In genomic region chr11:95397843-95398835, GRCm38 (mm10) we compare ENCODE assay signal across 8 mouse cellular contexts. TPM values are rescaled to one million over a fixed set of nuclear protein-coding genes. Genes with fewer than 3 reads are reported as not detected.
DNase-seq lines count a peak whose midpoint lies in the region; ATAC-seq and TF ChIP-seq lines count a peak whose summit lies in the region.

No protein-coding gene starts in this region.

- H3K36me3 ChIP-seq in G1E (replicated peaks), result peaks cover 4% of the 10 kb centered on the region
- H3K36me3 ChIP-seq in intestine, postnatal 0 days (ENCODE audit: control insufficient read depth, insufficient read depth), result no peaks in the 10 kb centered on the region

- H3K27me3 ChIP-seq in G1E (ENCODE audit: insufficient read depth, low read length), result peaks cover 48% of the 10 kb centered on the region
- no peaks in the 10 kb centered on the region for H3K27me3 ChIP-seq in intestine, postnatal 0 days (replicated peaks; ENCODE audit: control insufficient read depth, insufficient read depth, low read length)

- no peak overlapping the region for H3K9ac ChIP-seq in intestine, postnatal 0 days (ENCODE audit: low read depth, low read length)

- H3K9me3 ChIP-seq in G1E (replicated peaks), result no peaks in the 10 kb centered on the region
- H3K9me3 ChIP-seq in intestine, postnatal 0 days (ENCODE audit: control insufficient read depth), result no peaks in the 10 kb centered on the region

- peak; percentile 96 for TF ChIP-seq CTCF in G1E (IDR thresholded peaks at IDR 0.05; ENCODE audit: low read depth, low read length)
- peak; percentile 91 for TF ChIP-seq CTCF in intestine, postnatal 0 days (IDR thresholded peaks at IDR 0.05; ENCODE audit: low read depth)

- no peak overlapping the region for H3K4me3 ChIP-seq in G1E (ENCODE audit: low read depth, low read length)
- no peak overlapping the region for H3K4me3 ChIP-seq in intestine, postnatal 0 days (ENCODE audit: low read depth, low read length)

- no peak overlapping the region for H3K27ac ChIP-seq in intestine, postnatal 0 days (ENCODE audit: low read depth, low read length)

- H3K4me1 ChIP-seq in G1E (ENCODE audit: insufficient read depth, low read depth, low read length), result no peaks in the 10 kb centered on the region
- H3K4me1 ChIP-seq in intestine, postnatal 0 days (replicated peaks; ENCODE audit: control insufficient read depth, insufficient read depth, low read length), result no peaks in the 10 kb centered on the region

- DNase-seq in A20 (ENCODE audit: low read depth, low spot score) (peak; percentile 66), G1E (ENCODE audit: low spot score) (peak; percentile 20)
- DNase-seq in cerebellum, adult 9-11 months, result peak; percentile 83
- peak; percentile 55 to 74 for DNase-seq in frontal cortex, postnatal 10 days (ENCODE audit: low spot score in 2 of 2)
- peak; percentile 60 to 68 for DNase-seq in lung, adult 18-20 months
- DNase-seq in right cerebral cortex, adult 2 months (ENCODE audit: low spot score in 2 of 2), result peak; percentile 83 to 89
- DNase-seq in yolk sac, embryonic 10.5 days (ENCODE audit: low spot score), result no peak

- no peak for ATAC-seq in G1E (ENCODE audit: extremely low read depth, insufficient number of reproducible peaks, low FRiP score, poor library complexity, severe bottlenecking)
- ATAC-seq in intestine, postnatal 0 days, result no peak

- H3K4me2 ChIP-seq in intestine, postnatal 0 days (replicated peaks; ENCODE audit: low read depth), result no peak overlapping the region

- WGBS in intestine, postnatal 0 days, result 52% methylated on average over 14 of the region's 14 CpGs

RNA-seq across cellular contexts. Expression of gene Slc35b1, which starts 13.6 kb away (rescaled TPM):
- total RNA-seq in G1E (2014; fragmentation: Nextera tagmentation) (37.5 and 37.8 TPM in 2 replicates), G1E (2017) (50.6 and 53.1 TPM in 2 replicates)
- polyA plus RNA-seq in G1E (2012), result 4.1 and 4.5 TPM in 2 replicates
- polyA plus RNA-seq in intestine, postnatal 0 days (2015; fragmentation: Nextera tagmentation; extraction: Ambion mirVana), result 130 and 144 TPM in 2 replicates

RNA-seq across cellular contexts. Expression of gene Spop, which starts 15.7 kb away (rescaled TPM):
- total RNA-seq in G1E (2014; fragmentation: Nextera tagmentation) (60.4 and 70.5 TPM in 2 replicates), G1E (2017) (23.9 and 28.8 TPM in 2 replicates)
- polyA plus RNA-seq in G1E (2012), result 21.8 and 29.2 TPM in 2 replicates
- 54.1 and 61.2 TPM in 2 replicates for polyA plus RNA-seq in intestine, postnatal 0 days (2015; fragmentation: Nextera tagmentation; extraction: Ambion mirVana)

Comparison
In these comparisons a context has a peak if more than half of its experiments do, and no peak if none do; other contexts are left out.
1. RNA of gene Slc35b1, which starts 13.6 kb away (polyA plus RNA-seq): 130 to 144 TPM in intestine, postnatal 0 days; 4.1 to 4.5 TPM in G1E; every median in the first group is over 10 times any median in the second.